Mouse (Mus musculus) olfactory bulb, adult 2 months (tissue): ENCODE measurements at regions not wholly inside any gene's neighbourhood (a gene's known extent, or its start where the extent isn't known, plus 50 kb on each side); places are given as distances from the start of the nearest gene placed in this dataset.
"Not testable (repeated sequence)": the region's sequence is repeated elsewhere in the genome, so short reads cannot be mapped to it uniquely, and the experiment has no call there.

ENCODE experiments used
- H3K27ac ChIP-seq: fragments of 200-500 bp; 2 replicates; pipeline ENCODE4 v1.5.1; 2012; ENCODE audit warnings: low read depth, low read length; ENCODE audit not compliant: insufficient read depth
- H3K4me1 ChIP-seq: fragments of 200-500 bp; 2 replicates; pipeline ENCODE4 v1.6.1; 2012; ENCODE audit warnings: low read length; ENCODE audit not compliant: control insufficient read depth, insufficient read depth
- H3K4me3 ChIP-seq: fragments of 200-500 bp; 2 replicates; pipeline ENCODE4 v1.5.1; 2012; ENCODE audit warnings: mild to moderate bottlenecking, low read depth, low read length, moderate library complexity; ENCODE audit not compliant: insufficient read depth
- CTCF ChIP-seq: fragments of 200-500 bp; IDR thresholded peaks from 2 replicates; pipeline ENCODE4 v1.5.1; 2012; ENCODE audit warnings: low read depth, mild to moderate bottlenecking, low read length, moderate library complexity; ENCODE audit not compliant: insufficient read depth
- POLR2A ChIP-seq: fragments of 200-500 bp; IDR thresholded peaks from 2 replicates; pipeline ENCODE4 v1.6.1; 2012; ENCODE audit warnings: mild to moderate bottlenecking, low read depth, low read length, moderate library complexity; ENCODE audit not compliant: insufficient read depth
- WGBS: fragments of 180-500 bp; shearing (Covaris S2); methylation state at CpG from one replicate; pipeline ENCODE4 v1.1.7; 2018; 5-methylcytosine and 5-hydroxymethylcytosine counted together

DNA sequence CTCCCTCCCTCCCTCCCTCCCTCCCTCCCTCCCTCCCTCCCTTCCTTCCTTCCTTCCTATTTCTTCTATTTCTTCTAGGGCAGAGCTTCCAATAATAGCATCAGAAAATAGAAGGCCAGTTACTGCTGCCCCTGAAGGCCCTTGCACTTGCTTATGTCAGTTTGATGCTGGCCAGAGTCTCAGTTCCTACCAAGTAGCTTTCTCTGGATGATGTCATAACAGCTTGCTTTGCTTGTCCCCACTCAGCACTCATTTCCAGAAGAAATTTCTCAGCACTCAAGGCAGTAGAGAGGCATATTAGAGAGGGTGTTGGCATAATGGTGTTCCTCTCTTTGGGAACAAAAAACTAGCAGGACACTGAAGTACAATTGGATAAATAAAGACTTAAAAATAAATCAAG lies 811.6 kb upstream of the 4930444P10Rik start:
- H3K4me3 ChIP-seq = no peak overlapping the region
- no peaks in the 10 kb centered on the region for H3K4me1 ChIP-seq
- H3K27ac ChIP-seq = no peak overlapping the region
- TF ChIP-seq POLR2A (no peak), CTCF (no peak)

- WGBS = 77% methylated on average over 3 of the region's 3 CpGs
- not testable (repeated sequence) for H3K4me1 ChIP-seq, H3K4me3 ChIP-seq, H3K27ac ChIP-seq
These were observed 775.3 kb upstream of the 4930444P10Rik start for GRCm38 (mm10) chr1:16868383-16868782.

GRCm38 (mm10) chr1:16867086-16867835 lies 774.1 kb upstream of the 4930444P10Rik start:
- not testable (repeated sequence) for H3K27ac ChIP-seq, H3K4me1 ChIP-seq, H3K4me3 ChIP-seq
- 87% methylated on average over 6 of the region's 6 CpGs for WGBS

DNA sequence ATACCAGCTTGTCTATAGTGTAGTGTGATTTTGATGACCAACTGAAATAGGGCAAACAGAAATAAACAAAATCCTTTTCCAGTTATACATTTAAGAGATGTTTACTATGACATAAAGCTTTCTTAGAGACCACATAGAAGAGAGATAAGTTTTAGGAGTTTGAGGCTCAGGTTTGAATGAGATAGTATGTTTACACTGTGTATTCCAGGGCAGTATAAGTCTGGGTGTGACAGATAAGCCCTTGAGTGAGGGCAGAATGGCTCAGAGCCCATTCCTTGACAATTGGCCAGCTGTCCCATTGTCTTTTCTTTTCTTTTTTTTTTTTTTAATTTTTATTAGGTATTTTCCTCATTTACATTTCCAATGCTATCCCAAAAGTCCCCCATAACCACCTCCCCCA lies 744.0 kb upstream of the 4930444P10Rik start:
- TF ChIP-seq CTCF (no peak), POLR2A (no peak)
- Histone ChIP-seq H3K27ac (no peak overlapping the region), H3K4me3 (no peak overlapping the region), H3K4me1 (no peaks in the 10 kb centered on the region)

- not testable (repeated sequence) for H3K4me3 ChIP-seq, H3K4me1 ChIP-seq, H3K27ac ChIP-seq
- 38% methylated on average over 4 of the region's 4 CpGs for WGBS
These were observed 731.6 kb upstream of the 4930444P10Rik start for GRCm38 (mm10) chr1:16824709-16825108.

DNA sequence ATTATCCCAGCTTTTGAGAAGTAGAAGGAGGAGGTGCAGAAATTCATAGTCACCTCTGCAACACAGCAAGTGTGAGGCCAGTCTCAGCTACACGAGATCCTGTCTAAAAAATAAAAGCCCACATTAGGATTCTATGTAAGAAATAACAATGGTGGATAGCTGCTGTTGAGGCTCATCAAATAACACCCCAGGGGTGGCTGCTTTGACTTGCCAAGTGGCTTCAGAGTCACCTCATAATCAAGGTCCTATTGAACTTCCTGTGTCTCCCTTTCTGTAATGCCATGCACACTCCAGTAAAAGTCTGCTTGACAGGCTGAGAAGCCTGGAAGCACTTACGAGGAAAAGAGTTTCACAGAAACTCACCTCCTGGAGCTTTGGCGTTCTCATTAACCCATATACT lies 730.9 kb upstream of the 4930444P10Rik start:
- Histone ChIP-seq H3K4me1 (no peaks in the 10 kb centered on the region), H3K4me3 (no peak overlapping the region), H3K27ac (no peak overlapping the region)
- TF ChIP-seq CTCF (no peak), POLR2A (no peak)
- WGBS = 30% methylated on average over 3 of the region's 3 CpGs

- Histone ChIP-seq H3K4me3 (no peak overlapping the region), H3K4me1 (no peaks in the 10 kb centered on the region), H3K27ac (no peak overlapping the region)
- TF ChIP-seq POLR2A (no peak), CTCF (no peak)
- WGBS = 75% methylated on average over 2 of the region's 2 CpGs
These were observed 728.1 kb upstream of the 4930444P10Rik start for GRCm38 (mm10) chr1:16821186-16821585.

- WGBS = 91% methylated on average over 7 of the region's 7 CpGs
- Histone ChIP-seq H3K4me1 (no peaks in the 10 kb centered on the region), H3K4me3 (no peak overlapping the region), H3K27ac (no peak overlapping the region)
- no peak for TF ChIP-seq CTCF
- no peak for TF ChIP-seq POLR2A
These were observed 723.4 kb upstream of the 4930444P10Rik start for GRCm38 (mm10) chr1:16816572-16816971.

DNA sequence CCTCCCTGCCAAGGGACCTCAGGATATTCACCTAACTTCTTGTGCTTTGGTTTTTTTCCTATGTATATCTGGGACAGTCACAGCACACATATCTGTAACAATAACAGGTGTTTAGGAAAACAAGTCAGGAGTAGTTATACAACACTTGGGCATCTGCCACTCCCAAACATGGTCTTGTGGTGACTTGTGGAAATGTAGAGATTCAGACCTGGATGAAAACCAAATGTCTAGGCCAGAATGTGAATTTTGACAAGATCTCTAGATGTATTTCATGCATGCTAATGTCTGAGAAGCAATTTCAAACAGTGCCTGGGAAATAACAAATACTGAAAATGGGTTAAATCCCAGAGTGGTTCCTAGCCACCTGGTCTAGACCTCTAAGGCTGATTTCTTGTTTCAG lies 722.6 kb upstream of the 4930444P10Rik start:
- Histone ChIP-seq H3K4me1 (no peaks in the 10 kb centered on the region), H3K27ac (no peak overlapping the region), H3K4me3 (no peak overlapping the region)
- TF ChIP-seq CTCF (no peak), POLR2A (no peak)

- 86% methylated on average over 10 of the region's 10 CpGs for WGBS
- H3K27ac ChIP-seq = no peak overlapping the region
- no peak overlapping the region for H3K4me3 ChIP-seq
- H3K4me1 ChIP-seq = no peaks in the 10 kb centered on the region
- TF ChIP-seq POLR2A (no peak), CTCF (no peak)
These were observed 716.4 kb upstream of the 4930444P10Rik start for GRCm38 (mm10) chr1:16809370-16810150.
